Mouse (Mus musculus): ENCODE data around the gene Cacna1f.

Cacna1f gene

DNA sequence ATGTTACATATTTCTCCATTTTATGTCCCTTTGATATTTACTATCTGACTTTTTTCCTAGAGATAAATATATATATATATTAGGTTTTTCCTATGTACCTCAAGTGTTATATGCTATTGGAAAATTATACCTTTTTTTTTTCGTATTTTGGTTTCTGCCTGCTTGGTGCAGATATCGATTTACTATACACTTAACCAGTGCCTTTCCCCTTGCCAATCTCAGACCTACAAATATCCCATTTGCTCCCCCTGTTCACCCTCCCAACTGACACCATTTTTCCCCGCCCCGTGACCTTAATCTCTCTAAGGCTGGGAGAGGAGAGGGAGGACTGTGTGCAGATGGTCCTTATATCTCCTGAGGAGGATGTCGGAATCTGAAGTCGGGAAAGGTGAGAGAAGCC is at the start of gene Cacna1f:
Gene Cacna1f (plus strand): TSS at position 301 of the 400 bp plus-strand sequence.
- DNase-seq = no peak

DNA sequence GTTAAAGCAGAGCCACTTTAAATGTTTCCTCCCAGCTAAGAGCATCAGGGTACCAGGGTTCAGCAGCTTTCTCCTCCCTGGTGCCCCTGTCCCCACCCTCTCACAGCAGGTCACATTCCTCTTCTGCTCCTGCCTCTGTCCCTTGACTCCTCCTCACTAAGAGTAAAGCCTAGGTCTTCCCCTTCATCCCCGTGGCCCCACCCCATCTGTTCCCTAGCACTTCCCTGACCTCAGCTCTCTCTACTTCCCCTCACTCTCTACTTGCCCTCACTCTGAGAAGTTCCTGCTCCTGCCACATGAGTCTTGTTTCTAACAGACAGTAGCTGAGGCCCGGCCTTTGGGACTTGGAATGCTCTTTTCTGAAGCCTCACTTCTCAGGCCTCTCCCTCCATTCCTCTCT is 43.8 kb upstream of the Cacna1f start:
- DNase-seq = no peak

DNA sequence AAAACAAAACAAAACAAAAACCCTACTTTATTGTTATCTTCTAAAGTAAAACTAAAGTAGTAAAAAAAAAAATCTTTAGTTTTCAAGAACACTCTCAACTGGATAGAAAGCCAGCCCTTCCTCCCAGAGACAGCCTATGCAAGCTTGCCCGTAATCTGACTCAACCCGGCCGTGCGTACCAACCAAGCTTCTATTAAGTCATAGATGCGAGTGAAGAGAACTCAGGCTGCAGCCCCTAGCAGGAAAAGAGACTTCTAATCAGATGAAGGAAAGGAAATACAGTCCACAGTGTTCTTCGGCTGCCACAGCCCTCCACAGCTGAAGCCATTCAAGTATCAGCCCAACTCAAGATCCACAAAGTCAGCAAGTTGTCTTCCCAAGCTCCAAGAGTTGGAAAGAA is 40.5 kb upstream of the Cacna1f start:
- no peak for DNase-seq

DNA sequence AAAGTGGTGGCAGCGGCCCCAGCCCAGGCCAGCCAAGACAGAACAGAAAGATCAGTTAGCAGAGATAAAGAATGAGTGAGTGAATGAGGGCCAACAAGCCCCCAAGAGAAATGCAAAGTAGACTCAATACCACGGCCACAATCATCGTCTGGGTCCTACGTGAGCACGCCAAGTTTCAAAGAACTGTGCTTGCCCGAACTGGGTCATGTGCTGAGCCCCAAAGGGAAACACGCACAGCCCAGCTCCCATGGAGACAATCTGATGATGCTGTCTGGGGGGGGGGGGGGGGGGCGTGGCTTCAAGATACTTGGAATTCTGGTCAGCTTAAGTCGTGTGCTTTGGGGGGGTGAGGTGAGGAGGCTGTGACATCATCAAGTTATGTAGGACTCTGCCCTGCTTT is 39.4 kb upstream of the Cacna1f start:
- DNase-seq = no peak

DNA sequence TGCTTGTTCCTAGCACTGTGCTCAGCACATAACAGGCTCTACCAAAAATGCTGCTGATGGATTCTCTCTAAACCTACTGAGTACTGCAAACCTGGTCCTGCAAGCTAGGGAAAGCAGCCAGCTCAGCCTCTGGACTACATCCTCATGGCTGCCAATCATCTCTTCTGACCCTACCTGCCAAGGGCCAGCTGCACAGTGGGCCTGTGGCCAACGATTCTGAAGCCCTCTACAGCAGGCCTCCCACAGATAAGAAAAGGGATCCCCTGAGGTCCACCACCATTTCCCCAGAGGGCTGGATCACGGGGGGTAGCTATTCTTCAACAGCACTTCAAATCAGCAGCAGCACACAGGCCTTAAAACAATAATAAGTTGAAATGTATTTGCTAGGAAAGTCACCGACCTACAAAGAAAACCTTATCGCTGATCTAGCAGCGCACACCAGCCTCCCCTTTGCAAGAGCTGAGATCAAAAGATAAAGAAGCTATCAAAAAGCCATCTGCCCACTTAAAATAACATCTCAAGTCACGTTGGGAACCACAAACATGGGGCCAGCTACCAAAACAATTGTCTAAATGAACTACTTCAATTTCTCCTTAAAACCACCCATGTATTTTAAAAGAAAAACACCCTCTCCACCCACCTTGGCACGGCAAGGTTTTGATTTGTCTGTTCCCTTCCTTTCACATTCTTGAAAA is 36.3 kb upstream of the Cacna1f start:
- no peak for DNase-seq

DNA sequence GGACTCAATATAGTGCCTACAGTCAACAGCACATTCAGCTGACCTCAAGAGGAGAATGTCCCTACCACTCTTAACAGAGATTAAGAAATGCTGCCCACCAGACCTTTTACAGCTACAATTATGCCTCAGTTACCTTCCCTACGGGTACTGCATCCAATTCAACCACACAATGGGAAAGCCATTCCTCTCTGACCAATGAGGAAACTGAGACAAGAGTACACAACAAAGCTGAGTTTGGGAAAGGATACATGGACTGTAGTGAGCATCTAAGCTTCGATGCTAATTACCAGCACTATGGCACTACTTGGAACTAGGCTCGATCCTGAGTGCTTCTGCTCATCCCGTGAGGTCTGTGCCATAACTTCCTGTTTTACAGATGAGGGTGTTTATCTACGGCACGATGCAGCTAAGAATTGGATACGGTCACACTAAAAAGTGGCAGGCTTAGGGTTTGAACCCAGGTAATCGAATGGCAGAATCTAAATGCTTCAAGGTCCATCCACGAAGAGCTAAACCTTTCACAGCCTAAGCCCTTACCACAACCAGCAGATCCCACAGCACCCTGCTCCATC is 35.2 kb upstream of the Cacna1f start:
- DNase-seq = no peak

DNA sequence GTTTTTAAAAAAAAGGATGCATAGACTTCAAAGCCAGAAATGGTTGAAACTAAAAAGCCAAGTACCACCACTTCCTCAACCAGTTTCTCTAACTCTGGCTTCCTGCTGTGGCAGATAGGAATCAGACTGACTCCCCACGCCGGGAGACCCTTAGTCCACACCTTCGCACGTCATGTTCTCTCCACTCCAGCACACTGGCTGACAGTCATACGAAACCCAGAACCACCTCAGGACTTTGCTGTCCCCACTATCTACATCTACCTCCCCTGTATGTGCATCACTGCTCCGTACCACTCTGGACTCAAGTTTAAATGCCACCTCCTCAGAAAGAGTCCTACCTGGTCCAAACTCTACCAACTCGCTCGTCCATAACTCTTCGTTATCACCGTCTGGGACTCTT is 34.4 kb upstream of the Cacna1f start:
- no peak for DNase-seq

DNA sequence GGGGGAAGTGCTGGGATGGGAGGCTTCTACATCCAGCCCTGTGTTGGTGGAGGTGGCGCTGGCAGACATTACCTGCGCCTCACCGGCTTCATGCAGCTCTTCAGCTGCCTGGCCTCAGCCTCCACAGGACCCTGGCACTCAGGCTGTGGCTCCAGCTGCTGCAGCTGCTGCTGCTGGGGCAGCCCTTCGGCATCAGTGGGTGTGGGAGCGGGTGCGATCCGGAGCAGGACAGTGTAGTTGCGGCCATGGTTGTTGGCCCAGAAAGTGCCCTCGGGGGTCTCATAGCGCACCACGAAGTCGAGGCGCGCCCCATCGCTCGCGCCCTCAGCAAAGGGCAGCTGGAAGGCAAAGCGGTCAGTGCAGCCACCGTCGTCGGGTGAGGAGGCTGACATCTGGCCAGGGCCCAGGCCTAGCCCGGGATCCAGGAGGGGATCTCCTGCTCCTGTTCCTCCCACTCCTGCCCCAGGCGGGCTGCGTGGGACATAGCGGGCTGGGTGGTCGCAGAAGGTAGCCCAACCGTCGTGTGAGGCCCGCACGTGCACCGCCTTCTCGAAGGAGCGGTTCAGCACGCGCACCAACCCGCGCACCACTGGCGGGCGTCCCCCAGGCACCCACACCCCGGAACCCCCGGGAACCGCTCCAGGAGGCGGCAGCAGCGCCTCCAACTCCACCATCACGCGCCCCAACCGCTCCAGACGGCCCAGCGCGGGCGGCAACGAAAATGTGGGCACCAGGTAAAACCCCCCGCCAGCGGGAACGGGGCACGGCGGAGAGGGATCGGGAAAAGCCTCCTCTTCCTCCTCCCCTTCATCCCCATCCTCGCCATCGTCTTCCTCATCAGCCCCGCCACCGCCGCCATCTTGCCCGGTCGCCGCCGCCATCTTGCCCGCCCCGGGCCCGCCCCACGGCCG is 33.5 kb upstream of the Cacna1f start, which contains the start of gene Foxp3:
Gene Foxp3 (plus strand): TSS at position 469 of the 911 bp plus-strand sequence.
- DNase-seq = peak in 1 of 2 experiments; percentile 48

DNA sequence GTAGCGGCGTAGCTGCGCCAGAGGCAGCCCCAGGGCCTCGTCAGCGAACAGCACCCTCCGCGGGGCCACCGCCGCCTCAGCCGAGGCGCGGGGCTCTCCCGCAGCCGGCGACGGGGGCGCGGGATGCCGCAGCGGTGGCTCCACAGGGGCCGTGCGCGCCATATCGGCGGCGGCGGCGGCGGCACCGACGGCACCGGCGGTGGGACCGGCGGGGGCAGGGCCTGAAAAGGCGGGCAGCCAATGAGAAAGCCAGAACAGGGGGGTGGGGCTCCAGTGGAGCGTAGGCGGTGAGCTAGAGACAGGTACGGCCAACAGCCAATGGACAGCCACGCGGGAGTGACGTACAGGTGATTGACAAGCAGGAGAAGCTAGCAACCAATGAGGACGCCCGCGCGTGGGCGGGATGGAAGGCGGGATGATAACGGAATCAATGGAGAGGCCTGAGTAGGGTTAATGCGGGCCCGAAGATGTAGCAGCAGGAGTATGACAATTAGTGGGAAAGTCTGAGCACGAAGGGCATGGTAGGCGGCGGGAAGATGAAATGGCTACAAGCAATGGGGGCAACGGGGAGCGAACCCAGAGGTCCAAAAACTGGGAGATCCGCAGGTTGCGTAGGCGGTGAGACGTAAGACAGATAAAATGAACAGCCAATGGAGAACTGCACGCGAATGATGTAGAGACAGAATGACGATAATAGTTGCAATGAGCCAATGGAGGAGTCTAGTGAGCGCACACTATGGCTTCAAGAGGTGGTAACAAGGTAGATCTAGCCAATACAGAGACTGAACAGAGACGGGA is 32.6 kb upstream of the Cacna1f start, which contains the start of gene Ppp1r3f:
Gene Ppp1r3f (minus strand): TSS at position 197 of the 798 bp plus-strand sequence.
- DNase-seq = peak; percentile 96 to 98

DNA sequence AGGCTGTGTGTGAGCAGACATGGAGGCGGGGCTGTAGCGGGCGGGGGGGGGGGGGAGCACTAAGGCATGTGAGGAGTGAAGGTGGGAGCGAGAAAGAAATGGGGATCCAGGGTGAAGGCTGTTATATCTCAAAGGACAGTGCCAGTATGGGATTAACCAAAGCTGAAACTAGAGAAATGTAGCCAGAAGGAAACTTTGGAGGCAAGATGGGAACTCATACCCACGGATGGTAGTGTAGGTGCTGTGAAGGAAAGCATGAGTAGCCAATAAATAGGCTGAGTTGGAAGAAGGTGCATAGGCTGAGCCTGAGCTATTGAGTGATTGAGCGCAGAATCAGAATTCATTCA is 32.0 kb upstream of the Cacna1f start:
- no peak for DNase-seq

DNA sequence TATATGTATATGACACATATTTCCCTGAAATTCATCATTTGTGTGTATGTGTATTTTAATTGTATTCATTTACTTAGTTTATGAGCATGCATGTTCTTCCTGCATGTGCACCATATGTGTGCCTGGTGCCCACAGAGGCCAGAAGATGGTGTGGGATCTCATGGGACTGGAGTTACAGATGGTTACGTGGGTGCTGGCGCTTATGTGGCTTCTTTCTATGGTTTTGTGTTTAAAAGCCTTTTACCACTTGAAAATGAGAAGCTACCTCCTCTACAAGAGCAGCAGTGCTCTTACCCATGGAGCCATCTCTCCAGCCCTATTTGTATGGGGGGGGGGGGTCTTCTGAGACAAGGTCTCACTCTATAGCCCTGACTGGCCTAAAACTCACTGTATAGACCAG is 25.7 kb upstream of the Cacna1f start:
- DNase-seq = no peak

DNA sequence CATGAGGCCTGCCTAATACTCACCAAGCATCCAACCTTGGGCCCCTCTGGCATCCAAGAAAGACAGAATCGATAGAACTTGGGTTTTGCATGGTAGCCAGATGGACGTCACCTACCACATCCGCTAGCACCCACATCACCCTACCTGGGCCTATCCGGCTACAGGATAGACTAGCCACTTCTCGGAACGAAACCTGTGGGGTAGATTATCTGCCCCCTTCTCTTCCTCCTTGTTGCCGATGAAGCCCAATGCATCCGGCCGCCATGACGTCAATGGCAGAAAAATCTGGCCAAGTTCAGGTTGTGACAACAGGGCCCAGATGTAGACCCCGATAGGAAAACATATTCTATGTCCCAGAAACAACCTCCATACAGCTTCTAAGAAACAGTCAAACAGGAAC is 23.0 kb upstream of the Cacna1f start:
- no peak for DNase-seq

DNA sequence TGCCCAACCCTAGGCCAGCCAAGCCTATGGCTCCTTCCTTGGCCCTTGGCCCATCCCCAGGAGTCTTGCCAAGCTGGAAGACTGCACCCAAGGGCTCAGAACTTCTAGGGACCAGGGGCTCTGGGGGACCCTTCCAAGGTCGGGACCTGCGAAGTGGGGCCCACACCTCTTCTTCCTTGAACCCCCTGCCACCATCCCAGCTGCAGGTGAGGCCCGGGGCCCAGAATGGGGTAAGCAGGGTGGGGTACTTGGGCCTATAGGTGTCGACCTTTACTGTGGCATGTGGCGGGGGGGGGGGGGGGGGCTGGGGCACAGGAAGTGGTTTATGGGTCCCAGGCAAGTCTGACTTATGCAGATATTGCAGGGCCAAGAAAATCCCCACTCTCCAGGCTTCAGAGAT is 20.5 kb upstream of the Cacna1f start:
- DNase-seq = no peak

DNA sequence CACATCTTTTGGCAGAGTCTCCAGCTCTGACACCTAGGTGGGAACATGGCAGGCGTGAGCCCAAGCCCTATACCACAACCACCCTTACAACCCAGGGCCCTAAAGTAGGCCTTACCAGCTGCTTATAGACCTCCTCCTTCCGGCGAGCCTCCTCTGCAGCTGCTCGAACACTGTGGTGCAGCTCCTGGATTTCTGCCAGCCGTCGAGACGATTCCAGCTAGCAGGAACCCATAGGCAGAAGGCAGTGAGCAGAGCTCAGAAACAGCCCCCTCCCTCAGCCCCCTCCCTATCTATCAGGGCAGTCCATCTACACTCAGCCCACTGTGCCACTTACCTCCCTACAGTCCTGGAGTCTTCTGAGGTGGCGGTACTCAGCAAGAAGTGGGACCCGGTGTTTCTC is 11.5 kb upstream of the Cacna1f start:
- no peak for DNase-seq

DNA sequence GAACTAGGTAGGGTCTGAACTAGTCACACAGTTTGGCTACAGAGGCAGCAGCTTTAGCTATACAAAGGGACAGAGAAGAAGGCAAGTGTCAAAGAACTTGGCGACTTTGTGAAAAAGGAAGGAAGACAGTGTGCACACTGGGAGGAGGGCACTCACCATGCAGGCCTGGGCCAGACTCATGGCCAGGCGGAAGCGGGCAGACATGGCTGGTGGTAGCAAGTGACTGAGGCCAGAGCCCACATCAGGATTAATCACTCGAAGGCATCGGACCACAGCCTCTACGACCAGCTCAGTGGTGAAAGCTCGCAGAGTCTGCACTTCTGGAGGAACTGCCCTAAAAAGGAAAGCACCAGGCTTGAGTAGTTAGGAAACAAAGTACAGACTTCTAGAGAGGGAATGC is 2.9 kb upstream of the Cacna1f start:
- no peak for DNase-seq

DNA sequence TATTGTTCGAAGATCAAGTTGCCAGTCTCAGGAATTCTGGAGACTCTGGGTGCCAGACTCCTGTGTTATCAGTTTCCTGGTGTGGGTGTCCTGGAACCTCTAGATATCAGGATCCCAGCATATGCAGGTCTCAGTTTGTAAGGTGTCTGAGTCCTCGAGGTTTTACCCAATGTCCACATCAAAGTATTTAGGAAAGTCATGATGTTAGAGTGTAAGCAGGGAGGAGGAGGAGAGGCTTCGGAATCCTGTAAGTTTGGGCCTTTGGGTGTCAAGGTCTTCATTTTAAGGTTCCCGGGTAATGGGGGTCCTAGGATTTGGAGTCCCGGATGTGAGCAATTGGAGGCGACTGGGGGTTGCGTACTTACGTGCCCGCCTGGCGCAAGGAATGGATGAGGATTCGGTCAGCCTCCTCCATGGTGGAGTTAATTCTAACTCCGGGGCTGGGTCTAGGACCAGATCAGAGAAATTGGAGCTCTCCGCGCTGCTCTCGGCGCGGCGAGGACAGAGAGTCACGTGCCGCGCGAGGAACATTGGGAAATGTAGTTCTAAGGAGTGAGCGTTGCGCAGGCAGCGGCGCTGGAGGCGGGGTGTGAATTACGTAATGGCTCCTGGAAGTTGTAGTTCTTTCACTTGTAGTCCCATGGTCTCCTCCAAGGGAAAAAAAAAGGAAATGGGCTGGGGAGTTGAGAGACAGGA is 1.9 kb upstream of the Cacna1f start, which contains the start of gene Ccdc22:
Gene Ccdc22 (minus strand): TSS at position 639 of the 696 bp plus-strand sequence.
- DNase-seq = peak; percentile 90 to 91

DNA sequence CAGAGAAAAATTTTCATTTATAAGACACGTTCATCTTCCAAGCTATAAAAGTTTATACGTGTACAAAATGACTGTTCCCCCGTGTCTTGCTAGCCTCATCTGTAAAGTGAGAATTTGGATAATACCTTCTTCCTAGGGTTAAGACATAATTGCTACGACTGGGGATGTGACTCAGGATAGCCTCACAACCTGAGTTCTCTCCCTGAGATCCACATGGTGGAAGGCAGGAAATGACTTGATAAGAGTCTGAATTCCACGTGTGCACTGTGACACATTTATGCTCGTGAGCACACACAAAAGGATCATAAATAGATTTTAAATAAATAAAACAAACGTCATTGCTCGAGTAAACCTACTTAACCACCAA is 1.3 kb upstream of the Cacna1f start:
- no peak for DNase-seq

DNA sequence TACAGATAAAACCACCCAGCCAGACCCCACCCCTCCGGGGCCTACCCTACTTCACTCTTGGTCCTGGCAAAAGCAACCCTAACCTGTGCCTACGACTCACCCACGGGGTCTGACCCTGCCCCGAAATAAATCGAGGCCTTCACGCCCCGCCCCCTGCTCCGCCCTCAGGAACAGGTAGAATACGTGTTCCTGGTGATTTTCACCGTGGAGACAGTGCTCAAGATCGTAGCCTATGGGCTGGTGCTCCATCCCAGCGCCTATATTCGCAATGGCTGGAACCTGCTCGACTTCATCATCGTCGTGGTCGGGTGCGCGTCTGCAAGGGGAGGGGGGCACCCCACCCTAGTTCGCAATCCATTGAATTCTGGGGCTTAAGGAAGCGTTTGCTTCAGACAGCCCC is 3.2 kb downstream of the Cacna1f start:
- no peak for DNase-seq

DNA sequence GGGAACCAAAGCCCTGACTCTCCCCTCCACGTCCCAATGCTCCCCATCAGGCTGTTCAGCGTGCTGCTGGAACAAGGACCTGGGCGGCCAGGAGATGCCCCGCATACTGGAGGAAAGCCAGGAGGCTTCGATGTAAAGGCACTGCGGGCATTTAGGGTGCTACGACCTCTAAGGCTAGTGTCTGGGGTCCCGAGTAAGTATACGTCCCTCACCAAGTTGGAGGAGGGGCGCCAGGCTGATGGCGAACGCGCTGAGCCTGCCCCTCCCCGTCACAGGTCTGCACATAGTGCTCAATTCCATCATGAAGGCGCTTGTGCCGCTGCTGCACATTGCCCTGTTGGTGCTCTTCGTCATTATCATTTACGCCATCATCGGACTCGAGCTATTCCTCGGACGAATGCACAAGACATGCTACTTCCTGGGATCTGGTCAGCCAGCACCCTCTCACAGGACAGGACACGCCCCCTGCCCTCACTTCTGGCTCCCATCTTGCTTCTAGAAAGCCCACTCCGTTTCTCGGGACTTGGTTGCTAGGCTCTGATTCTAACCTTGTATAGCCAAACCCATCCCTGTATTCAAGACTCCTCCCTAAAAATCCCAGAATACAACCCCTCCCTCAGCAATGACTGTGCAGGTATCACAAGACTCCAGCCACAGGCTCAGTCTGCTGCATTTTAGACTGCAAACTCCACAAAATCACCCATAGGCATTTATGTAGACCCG is 3.8 kb downstream of the Cacna1f start:
- no peak for DNase-seq

DNA sequence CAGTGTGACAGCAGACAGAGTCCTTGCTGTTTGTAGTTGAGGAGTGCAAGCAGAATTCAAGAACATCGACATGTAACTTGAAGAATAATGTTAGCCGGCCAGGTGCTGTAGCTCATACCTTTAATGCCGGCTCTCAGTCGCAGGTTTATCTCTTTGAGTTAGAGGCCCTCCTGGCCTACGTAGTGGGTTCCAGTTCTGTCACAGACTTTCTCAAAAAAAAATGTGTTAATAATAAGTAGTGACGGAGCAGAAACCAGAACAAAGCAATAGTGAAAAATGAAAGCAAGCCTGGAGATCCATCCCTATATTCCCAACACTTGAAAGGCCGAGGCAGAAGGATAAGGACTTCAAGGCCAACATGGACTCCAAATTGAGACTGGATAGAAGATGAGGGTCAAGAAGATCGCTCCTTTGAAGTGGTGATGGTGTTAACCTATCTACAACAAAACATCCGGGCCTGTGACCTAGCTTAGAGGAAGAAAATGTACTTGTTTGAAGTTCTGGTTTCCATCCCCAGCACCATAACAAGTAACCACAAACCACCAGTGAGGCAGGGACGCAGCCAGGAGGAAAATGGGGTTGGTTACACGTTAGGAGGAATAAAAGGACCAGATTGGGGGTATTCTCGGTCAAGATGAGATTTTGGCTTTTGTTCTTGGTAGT is 11.1 kb downstream of the Cacna1f start:
- DNase-seq = no peak

DNA sequence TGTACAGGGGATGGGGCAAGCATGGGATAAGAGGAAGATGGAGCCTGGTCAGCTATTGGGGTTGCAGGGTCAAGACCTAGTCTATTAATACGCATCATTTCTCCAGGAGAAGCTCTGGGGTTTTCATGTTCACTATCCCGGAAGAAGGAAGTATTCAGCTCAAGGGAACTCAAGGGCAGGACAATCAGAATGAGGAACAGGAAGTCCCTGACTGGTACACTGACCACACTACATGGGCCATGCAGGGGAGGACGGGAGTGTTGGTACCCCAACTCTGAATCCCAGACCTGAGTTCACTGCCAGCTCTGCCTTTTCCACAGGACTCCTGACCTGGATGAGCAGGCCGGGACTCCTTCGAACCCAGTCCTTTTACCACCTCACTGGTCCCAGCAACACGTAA is 25.7 kb downstream of the Cacna1f start:
- no peak for DNase-seq
